11 mouse cellular contexts compared by ENCODE assay signal in genomic region chr7:99424538-99425155, GRCm38 (mm10). TPM values are rescaled to one million over a fixed set of nuclear protein-coding genes. Genes with fewer than 3 reads are reported as not detected.
DNase-seq lines count a peak whose midpoint lies in the region; ATAC-seq lines count a peak whose summit lies in the region.
"Had no signal": no experiment of that assay in that cellular context is flagged by ENCODE, and none has a peak within 500 bp of the region (broad histone marks: within the 10 kb centered on the region; RNA-seq: fewer than 3 reads in every experiment).

No protein-coding gene starts in this region.

- DNase-seq in forebrain, embryonic 10.5 days (ENCODE audit: extremely low spot score, low spot score): no peak
- peak; percentile 67 for DNase-seq in urinary bladder, postnatal 14 days (ENCODE audit: low spot score)
- no peak for DNase-seq in urinary bladder, postnatal 10 days (ENCODE audit: low spot score)
- DNase-seq in yolk sac, embryonic 10.5 days (ENCODE audit: low spot score): peak; percentile 79
- DNase-seq in thymus, postnatal 10 days (ENCODE audit: low spot score in 2 of 2): no peak
- DNase-seq: gastrocnemius, postnatal 36 days had no signal

- no peaks in the 10 kb centered on the region for H3K27me3 ChIP-seq in forebrain, embryonic 10.5 days (ENCODE audit: poor library complexity, severe bottlenecking)
- no peaks in the 10 kb centered on the region for H3K27me3 ChIP-seq in forebrain, embryonic 16.5 days (replicated peaks; ENCODE audit: control insufficient read depth, insufficient read depth, low read length)
- H3K27me3 ChIP-seq in limb, embryonic 12.5 days: peaks cover 5% of the 10 kb centered on the region; the same call in 1 of the 2 replicates

- H3K9ac ChIP-seq in forebrain, embryonic 16.5 days (replicated peaks; ENCODE audit: low read depth, low read length): no peak overlapping the region
- no peak overlapping the region for H3K9ac ChIP-seq in limb, embryonic 12.5 days (replicated peaks)

- peak overlapping the region; percentile 70 for H3K27ac ChIP-seq in forebrain, embryonic 10.5 days
- no peak overlapping the region for H3K27ac ChIP-seq in forebrain, embryonic 16.5 days (ENCODE audit: low read length)
- H3K27ac ChIP-seq in limb, embryonic 12.5 days: peak overlapping the region; percentile 75

- no peak for ATAC-seq in forebrain, embryonic 16.5 days
- ATAC-seq in limb, embryonic 12.5 days (ENCODE audit: insufficient number of reproducible peaks, insufficient read depth, low FRiP score, low TSS enrichment, low read depth): no peak
- no peak for ATAC-seq in erythroblast, adult 5-6 weeks (replicated peaks; ENCODE audit: low FRiP score, poor library complexity, severe bottlenecking)

- no peak overlapping the region for H3K4me3 ChIP-seq in forebrain, embryonic 10.5 days
- no peak overlapping the region for H3K4me3 ChIP-seq in forebrain, embryonic 16.5 days (replicated peaks; ENCODE audit: low read length)
- no peak overlapping the region for H3K4me3 ChIP-seq in limb, embryonic 12.5 days (replicated peaks)

- WGBS in forebrain, embryonic 10.5 days: 22% methylated on average over 8 of the region's 8 CpGs
- 35% methylated on average over 8 of the region's 8 CpGs for WGBS in forebrain, embryonic 16.5 days
- 22% methylated on average over 8 of the region's 8 CpGs for WGBS in limb, embryonic 12.5 days

- no peaks in the 10 kb centered on the region for H3K9me3 ChIP-seq in forebrain, embryonic 10.5 days
- H3K9me3 ChIP-seq in forebrain, embryonic 16.5 days (ENCODE audit: control insufficient read depth, low read length): no peaks in the 10 kb centered on the region
- H3K9me3 ChIP-seq in limb, embryonic 12.5 days: no peaks in the 10 kb centered on the region

- peaks cover 42% of the 10 kb centered on the region for H3K4me1 ChIP-seq in forebrain, embryonic 10.5 days
- peaks cover 10% of the 10 kb centered on the region for H3K4me1 ChIP-seq in forebrain, embryonic 16.5 days (replicated peaks; ENCODE audit: control insufficient read depth, insufficient read depth, low read length)
- peaks cover 55% of the 10 kb centered on the region for H3K4me1 ChIP-seq in limb, embryonic 12.5 days (replicated peaks)

- no peak overlapping the region for H3K4me2 ChIP-seq in forebrain, embryonic 16.5 days (ENCODE audit: low read length)
- no peak overlapping the region for H3K4me2 ChIP-seq in limb, embryonic 12.5 days

- H3K36me3 ChIP-seq in forebrain, embryonic 10.5 days (replicated peaks): peaks cover 4% of the 10 kb centered on the region; the same call in 1 of the 2 replicates
- no peaks in the 10 kb centered on the region for H3K36me3 ChIP-seq in forebrain, embryonic 16.5 days (ENCODE audit: control insufficient read depth, insufficient read depth)
- H3K36me3 ChIP-seq in limb, embryonic 12.5 days: no peaks in the 10 kb centered on the region

RNA-seq across cellular contexts. Expression of gene Klhl35, which starts 41.2 kb away (rescaled TPM):
- polyA plus RNA-seq in forebrain, embryonic 10.5 days (2016; fragmentation: Nextera tagmentation; extraction: Ambion mirVana): 0.75 and 0.97 TPM in 2 replicates
- 3.8 and 4.0 TPM in 2 replicates for polyA plus RNA-seq in forebrain, embryonic 16.5 days (2015; fragmentation: Nextera tagmentation; extraction: Ambion mirVana)
- 1.2 and 1.7 TPM in 2 replicates for polyA plus RNA-seq in limb, embryonic 12.5 days (2016; fragmentation: Nextera tagmentation; extraction: Ambion mirVana)
- total RNA-seq in erythroblast, adult 5-6 weeks (2015; ENCODE audit: low replicate concordance): 1.9 TPM in 1 of 2 replicates, not detected in the other
- not detected in 2 replicates for total RNA-seq in erythroblast, adult 5-6 weeks (2017; ENCODE audit: low replicate concordance)
- total RNA-seq: gastrocnemius, postnatal 36 days; liver, adult 2 months had no signal
- polyA plus RNA-seq: C2C12 had no signal

RNA-seq across cellular contexts. Expression of gene Gdpd5, which starts 43.4 kb away (rescaled TPM):
- polyA plus RNA-seq in forebrain, embryonic 10.5 days (2016; fragmentation: Nextera tagmentation; extraction: Ambion mirVana): 12.7 and 15.9 TPM in 2 replicates
- 45.2 and 48.0 TPM in 2 replicates for polyA plus RNA-seq in forebrain, embryonic 16.5 days (2015; fragmentation: Nextera tagmentation; extraction: Ambion mirVana)
- polyA plus RNA-seq in limb, embryonic 12.5 days (2016; fragmentation: Nextera tagmentation; extraction: Ambion mirVana): 11.2 and 12.2 TPM in 2 replicates
- not detected in 2 replicates for total RNA-seq in erythroblast, adult 5-6 weeks (2015; ENCODE audit: low replicate concordance)
- 0.28 TPM in 1 of 2 replicates, not detected in the other for total RNA-seq in erythroblast, adult 5-6 weeks (2017; ENCODE audit: low replicate concordance)

RNA-seq across cellular contexts. Expression of gene Rps3, which starts 58.9 kb away (rescaled TPM):
- 762 and 795 TPM in 2 replicates for polyA plus RNA-seq in forebrain, embryonic 10.5 days (2016; fragmentation: Nextera tagmentation; extraction: Ambion mirVana)
- 503 and 525 TPM in 2 replicates for polyA plus RNA-seq in forebrain, embryonic 16.5 days (2015; fragmentation: Nextera tagmentation; extraction: Ambion mirVana)
- polyA plus RNA-seq in limb, embryonic 12.5 days (2016; fragmentation: Nextera tagmentation; extraction: Ambion mirVana): 746 and 757 TPM in 2 replicates
- 292 and 308 TPM in 2 replicates for total RNA-seq in erythroblast, adult 5-6 weeks (2015; ENCODE audit: low replicate concordance)
- 237 and 436 TPM in 2 replicates for total RNA-seq in erythroblast, adult 5-6 weeks (2017; ENCODE audit: low replicate concordance)

Comparison
In these comparisons a context has a peak if more than half of its experiments do, and no peak if none do; other contexts are left out.
1. DNase-seq: peak in urinary bladder, postnatal 14 days (single experiment) and yolk sac, embryonic 10.5 days (single experiment); none in forebrain, embryonic 10.5 days (single experiment), urinary bladder, postnatal 10 days (single experiment) and thymus, postnatal 10 days (0 of 2).